Mouse (Mus musculus): Measurements from ENCODE around the gene Wdr41.

DNA sequence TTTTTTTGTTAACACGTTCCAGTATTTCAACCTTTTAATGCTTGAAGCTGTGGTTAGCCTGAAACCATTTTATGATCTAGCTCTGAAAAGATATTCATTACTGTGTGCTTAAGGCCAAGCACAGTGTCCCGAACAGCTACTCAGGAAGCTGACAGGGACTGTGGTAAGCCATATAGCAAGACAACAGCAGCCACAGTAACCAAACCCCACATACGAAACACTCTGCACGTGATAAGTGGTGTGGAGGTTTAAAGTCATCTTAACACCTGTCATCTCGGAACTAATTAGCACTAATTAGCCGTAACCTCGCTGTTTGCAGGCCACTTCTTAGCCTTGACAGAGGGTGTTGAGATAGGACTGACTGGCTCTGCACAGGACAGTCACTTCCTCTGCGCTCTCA lies 31.1 kb downstream of the Wdr41 start:
- no peak for TF ChIP-seq MYOG (IDR thresholded peaks at IDR 0.05; ENCODE audit: control insufficient read depth, extremely low read depth, insufficient read length)
- no peak for TF ChIP-seq CTCF (IDR thresholded peaks at IDR 0.05; ENCODE audit: control insufficient read depth, insufficient read depth, insufficient read length)
- no peak for TF ChIP-seq USF1 (IDR thresholded peaks at IDR 0.05; ENCODE audit: low read depth)
- no peak for TF ChIP-seq FOSL1 (IDR thresholded peaks at IDR 0.05; ENCODE audit: insufficient read depth, low read length, poor library complexity, severe bottlenecking)
- TF ChIP-seq CEBPB (IDR thresholded peaks at IDR 0.05; ENCODE audit: low read depth): no peak
- TF ChIP-seq MAX (IDR thresholded peaks at IDR 0.05): no peak

All from C2C12 (cell line).